Mouse (Mus musculus) G1E (cell line): ENCODE data around the gene Wt1.

Experiments
- CTCF ChIP-seq: IDR thresholded peaks from 2 replicates; pipeline ENCODE4 v1.5.1; 2012; ENCODE audit warnings: low read depth, low read length, inconsistent platforms, mixed read lengths
- POLR2AphosphoS5 ChIP-seq: IDR thresholded peaks from 2 replicates; pipeline ENCODE4 v1.6.1; 2012; ENCODE audit warnings: low read depth, low read length, inconsistent platforms; ENCODE audit not compliant: insufficient replicate concordance
- TAL1 ChIP-seq: conservative IDR thresholded peaks from 2 replicates; pipeline ENCODE4 v1.6.1; 2012; ENCODE audit warnings: low read depth, low read length, inconsistent platforms, mixed read lengths

DNA sequence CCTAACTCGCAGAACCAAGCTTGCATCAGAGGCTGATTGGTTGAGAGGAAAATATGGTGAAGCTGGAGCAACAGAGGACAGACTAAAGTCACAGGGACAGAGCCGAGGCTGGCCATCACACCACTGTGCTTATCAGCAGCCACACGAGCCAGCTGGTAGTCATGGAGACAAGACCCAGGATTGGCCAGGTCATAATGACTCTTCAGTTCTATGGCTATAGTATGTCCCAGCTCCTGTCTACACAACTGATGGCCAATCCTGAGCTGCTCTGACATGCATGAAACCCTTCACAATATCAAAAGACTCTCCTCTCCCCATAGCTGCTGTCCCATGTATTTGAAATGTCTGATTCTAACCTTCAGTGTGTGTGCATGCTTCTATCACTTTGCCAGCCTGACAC lies 38.3 kb upstream of the Wt1 start:
- no peak for TF ChIP-seq CTCF
- TF ChIP-seq POLR2AphosphoS5 = no peak
- no peak for TF ChIP-seq TAL1
